Mouse (Mus musculus) brain, embryonic 14.5 days (tissue): ENCODE data around the gene Wdr20. TPM values are rescaled to one million over a fixed set of nuclear protein-coding genes. Genes with fewer than 3 reads are reported as not detected.
A peak's percentile ranks its signal among the peaks of the same experiment; 100 is the strongest.

Experiments used
- DNase-seq: peaks from one replicate; pipeline ENCODE4 v3.0.0-alpha.2; 2011; ENCODE audit warnings: low read depth
- CTCF ChIP-seq: fragments of 200-500 bp; IDR thresholded peaks from 2 replicates; pipeline ENCODE4 v1.5.1; 2012; ENCODE audit warnings: inconsistent platforms, mild to moderate bottlenecking, moderate library complexity, borderline replicate concordance; ENCODE audit not compliant: insufficient read depth, insufficient read length; ENCODE audit errors: extremely low read depth
- POLR2A ChIP-seq: fragments of 200-500 bp; IDR thresholded peaks from 2 replicates; pipeline ENCODE4 v1.6.1; 2012; ENCODE audit warnings: mild to moderate bottlenecking, inconsistent platforms, borderline replicate concordance; ENCODE audit not compliant: poor library complexity, insufficient read depth, insufficient read length, severe bottlenecking; ENCODE audit errors: extremely low read depth
- polyA plus RNA-seq: library from polyadenylated mRNA; depleted of rRNA; stranded (reverse); fragments of >200 nt; gene quantifications from 2 replicates; pipeline ENCODE4 v1.2.3, GENCODE M21; 2012; rRNA removed

Gene Wdr20
- polyA plus RNA-seq, 1 experiment, result 28.6 TPM

DNA sequence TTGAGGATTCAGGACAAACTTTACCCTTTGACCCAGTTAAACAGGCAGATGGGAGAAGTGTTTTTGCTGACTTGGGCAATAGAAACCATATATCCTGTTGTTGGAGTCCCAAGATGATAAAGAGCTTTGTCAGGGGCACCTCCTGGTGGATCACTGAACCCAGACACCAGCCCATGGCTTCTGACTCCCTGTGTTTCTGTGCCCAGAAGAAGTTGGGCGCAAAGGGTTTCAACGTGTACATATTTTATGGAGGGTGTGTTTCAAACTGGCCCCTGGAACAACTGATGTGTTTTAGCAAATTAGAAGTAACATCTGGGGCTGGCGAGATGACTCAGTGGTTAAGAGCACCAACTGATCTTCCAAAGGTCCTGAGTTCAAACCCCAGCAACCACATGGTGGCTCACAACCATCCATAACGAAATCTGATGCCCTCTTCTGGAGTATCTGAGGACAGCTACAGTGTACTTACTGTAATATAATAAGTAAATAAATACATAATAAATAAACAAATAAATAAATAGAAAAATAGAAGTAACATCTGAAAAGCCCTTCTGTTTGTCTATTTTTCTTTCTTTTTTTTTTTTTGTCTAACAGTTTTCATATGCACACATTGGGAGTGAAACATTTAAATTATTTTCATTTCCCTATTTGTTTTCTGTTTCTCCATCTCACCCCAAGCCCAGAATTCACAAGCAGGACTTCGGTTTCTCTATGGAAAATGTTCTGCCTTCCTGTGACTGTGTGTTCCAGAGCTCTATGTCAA lies 104.2 kb downstream of the Wdr20 start:
- no peak for TF ChIP-seq POLR2A
- no peak for TF ChIP-seq CTCF
- DNase-seq, result no peak

DNA sequence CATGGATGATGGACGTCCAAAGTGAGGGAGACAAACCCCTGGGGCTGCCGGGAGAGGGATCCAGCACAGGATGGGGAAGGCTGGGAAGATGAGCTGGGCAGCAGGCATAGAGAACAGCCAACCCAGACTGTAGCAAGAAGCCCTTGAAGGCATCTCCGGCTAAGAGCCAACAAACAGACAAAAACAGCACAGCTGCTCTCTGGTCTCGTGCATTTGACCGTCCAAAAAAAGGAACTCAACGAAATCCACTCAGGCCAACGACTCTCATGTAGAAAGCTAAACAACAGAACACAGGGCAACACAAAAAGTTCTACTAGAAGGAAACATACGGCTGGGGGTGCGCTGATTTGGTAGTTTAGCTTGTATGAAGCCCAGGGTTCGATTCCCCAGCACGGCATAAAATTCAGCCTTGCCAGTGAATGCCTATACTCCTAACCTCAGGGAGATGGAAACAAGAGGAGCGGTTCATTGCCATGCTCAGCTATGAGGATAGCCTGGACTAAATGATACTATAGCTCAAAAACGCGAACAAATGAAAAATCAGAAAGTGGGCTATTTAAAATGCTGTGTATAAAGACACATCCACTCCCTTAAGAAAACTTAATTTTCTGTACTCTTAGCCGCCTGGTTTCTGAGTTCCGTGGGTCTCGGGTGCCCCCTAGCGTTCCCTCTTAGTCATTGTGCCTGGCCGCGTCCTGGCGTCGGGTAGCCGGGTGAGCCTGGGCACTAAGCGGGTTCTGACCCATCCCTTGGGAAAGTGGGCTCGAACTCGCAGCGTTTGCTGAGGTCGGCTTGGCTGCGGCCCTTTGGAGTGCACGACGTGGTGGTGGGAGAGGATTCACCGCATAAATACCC lies 105.7 kb downstream of the Wdr20 start:
- TF ChIP-seq POLR2A, result no peak
- TF ChIP-seq CTCF, result peak; percentile 96
- DNase-seq, result peak; percentile 86

DNA sequence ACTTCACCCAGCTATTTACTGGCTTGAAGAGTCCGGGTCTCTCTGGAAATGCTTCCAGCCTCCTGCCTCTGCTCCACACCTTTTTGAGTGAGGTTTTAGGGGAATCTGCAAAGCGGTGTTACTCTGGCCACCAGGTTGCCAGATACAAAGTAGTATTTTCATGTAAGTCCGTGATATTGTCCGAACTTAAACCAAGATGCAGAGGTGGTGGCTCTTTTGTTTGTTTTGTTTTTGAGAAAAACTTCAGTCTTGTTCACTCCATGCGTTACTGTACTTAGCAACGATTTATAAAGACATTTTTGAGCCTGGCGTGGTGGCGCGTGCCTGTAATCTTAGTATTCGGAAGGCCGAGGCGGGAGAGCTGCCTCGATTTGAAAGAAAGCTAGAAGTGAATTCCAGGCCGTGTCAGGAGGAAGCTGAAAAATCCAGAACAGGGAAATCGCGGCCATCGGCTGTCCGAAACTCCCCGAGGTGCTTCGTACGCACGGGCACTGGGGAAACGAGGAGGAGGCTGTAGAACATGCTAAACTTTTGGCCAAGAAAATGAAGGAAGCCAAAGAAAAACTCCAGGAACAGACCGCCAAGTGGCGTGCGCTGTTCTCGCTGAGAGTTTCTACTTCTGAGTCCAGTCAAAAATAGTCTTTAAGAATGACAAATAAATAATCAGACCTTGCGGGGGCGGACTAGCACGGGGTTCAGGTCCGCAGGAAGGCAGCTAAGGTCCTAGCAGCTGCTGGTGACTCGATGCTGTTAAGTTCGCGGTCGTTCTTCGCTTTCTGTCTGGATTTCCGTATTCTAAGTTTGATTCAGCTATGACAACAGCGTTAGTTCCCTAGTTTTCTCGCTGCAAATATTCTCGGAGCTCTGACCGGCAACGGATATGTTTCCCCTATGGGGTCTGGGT lies 106.7 kb downstream of the Wdr20 start:
- TF ChIP-seq CTCF, result no peak
- TF ChIP-seq POLR2A, result no peak
- no peak for DNase-seq

DNA sequence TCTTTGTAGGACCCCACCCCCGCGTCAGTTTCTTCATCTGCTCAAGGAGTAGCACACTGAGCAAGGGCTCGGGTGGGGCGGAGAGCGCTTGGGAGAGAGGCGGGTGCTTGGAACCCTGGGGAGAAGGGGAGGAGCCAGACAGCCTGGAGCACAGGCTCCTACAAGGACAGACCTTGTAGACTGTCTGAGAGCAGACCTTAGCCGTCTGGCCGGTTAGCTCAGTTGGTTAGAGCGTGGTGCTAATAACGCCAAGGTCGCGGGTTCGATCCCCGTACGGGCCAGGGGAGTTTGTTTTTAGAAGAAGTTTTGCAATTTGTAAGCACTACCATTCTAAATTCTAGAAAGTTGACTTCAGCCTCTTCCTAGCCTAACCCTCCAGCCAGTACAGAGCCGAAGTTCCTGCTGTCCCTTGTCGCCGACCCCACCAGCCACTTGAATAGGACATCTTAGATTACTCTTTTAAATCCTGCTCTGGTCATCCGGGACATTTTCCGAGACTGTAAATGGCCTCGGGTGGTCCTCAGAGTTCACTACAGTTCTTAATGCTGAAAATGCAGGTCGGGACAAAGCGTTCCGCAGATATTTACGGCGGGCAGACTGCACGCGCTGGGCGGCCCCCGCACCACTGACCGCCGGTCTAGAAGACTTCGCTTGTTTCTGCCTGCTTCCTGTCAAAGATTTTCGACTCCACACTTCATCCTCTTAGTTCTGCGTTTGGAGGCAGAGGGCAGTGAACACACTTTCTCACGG lies 107.6 kb downstream of the Wdr20 start:
- TF ChIP-seq POLR2A (no peak), CTCF (no peak)
- peak; percentile 91 for DNase-seq

DNA sequence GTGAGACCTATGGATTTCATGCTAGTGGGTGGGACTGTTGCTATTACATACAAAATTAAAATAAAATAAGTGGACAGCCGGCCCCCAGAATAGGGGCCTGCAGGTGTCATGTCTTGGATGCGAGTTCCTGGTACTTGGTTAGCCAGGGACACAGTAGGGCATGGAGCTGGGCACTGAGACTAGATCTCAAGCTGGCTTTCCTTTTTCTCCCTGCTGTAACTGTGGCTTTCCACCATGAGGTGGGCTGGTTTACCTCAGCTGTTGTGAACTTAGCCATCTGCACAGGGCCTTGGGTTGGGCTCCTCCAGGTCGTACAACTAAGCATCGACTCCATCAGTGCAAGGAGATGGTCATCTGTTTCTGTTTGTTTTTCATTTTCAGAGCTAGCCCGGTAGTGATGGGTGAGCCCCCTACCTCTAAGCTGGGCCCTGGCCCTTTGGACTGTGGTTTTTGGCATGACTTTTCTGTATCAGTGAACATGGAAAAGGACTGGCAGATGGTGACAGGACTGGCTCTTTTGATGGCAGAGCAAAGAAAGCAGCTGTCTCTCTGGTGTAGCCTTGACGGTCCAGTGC lies 108.5 kb downstream of the Wdr20 start:
- TF ChIP-seq CTCF, result no peak
- no peak for TF ChIP-seq POLR2A

DNA sequence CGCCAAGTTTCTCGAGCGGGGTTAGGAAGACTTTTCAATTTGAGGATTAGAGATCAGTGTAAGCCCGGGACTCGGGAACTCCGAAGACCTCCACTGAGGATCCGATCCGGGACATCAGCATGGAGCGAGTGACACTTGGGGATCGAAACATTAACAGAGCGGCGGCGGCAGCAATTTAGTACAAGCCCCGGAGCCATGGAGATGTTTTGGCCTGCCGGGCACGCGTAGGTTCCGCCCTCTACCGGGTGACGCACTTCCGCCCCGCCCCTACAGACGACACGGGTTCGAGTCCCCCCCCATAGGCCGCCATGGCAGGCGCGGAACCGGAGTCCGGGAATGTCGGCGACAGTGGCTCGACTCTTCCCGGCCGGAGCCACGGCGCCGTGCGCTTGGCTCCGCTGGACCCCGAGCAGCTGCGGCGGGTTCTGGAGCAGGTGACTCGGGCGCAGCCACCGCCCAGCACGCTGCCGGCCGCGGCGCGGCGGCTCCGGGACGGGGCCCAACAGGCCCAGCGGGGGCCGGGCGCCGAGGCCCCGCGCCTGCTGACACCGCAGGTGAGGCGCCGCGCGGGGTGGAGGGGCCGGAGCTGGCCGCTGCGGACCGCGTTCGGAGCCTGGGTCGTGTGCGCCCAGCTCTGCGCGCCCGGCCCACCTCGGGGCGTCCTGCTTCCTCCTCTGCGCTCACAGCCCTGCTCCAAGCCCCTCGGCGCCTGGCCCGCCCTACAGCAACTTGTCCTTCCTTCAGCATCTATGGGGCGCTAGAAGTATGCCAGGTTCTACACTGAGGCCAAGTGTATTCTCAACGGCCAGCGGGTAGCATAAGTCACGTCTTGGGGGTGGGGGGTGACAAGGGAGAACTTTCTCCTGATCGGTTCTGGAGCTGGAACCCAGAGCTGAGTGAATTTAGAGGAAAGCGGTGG lies 112.5 kb downstream of the Wdr20 start, which contains the start of gene Zfp839:
Zfp839 (plus strand) TSS at position 244 of the 919 bp plus-strand sequence.
- peak; percentile 86 for DNase-seq
- no peak for TF ChIP-seq CTCF
- no peak; the same call in 1 of the 2 replicates for TF ChIP-seq POLR2A

More for the DNA sequence above, 108.5 kb downstream of the Wdr20 start:
- no peak for DNase-seq

DNA sequence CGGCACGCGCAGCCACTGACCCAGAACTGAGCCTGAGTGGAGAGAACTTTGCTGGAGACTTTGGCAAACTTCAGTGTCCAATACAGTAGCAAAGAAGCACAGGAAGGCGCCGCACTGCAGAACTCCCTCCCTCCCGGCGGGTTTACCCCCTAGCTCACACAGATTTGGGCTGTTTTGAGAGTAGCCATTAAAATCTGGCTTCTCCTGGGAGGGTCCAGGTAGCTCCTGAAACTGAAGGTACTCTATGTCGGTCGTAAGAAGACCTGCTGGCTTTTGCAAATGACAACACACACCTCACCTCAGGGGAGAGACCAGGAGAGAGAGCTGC lies 113.1 kb downstream of the Wdr20 start:
- TF ChIP-seq POLR2A, result no peak
- no peak for DNase-seq

DNA sequence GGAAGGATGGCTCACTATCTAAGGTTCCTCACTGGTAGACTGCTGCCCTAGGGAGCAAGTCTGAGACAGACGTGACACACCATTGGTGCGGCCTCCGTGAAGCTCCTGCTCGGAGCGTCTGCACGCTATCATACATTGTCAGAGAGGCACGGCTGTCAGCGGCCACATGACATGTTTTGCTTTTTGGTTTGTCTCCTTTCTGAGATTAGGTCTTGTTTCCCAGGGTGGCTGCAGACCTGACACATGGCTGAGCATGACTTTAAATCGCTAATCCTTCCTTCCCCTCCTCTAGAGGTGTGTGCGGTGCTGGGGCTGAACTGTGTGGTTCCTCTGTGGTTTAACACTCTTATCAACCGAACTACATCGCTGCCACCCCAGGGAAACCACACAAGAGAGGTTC lies 113.7 kb downstream of the Wdr20 start:
- TF ChIP-seq POLR2A, result no peak
- no peak for TF ChIP-seq CTCF
- DNase-seq, result no peak

DNA sequence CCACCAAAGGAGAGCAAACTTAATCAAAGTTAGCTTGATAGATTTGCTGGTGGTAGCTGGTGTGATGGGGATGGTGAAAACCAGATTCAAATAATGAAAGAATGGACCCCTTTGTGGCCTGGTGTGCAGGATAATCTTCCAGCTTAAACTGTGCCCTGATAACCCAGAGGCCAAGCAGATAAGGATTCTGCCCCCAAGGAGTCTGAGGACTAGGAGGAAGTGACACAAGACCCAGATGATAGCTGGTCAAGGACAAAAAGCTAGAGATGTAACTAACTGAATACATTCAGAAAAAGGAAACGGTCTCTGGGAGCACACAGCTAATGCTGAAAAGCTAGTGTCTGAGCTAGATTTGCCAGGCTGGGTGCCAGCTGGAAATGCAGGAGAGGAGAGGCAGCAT lies 114.2 kb downstream of the Wdr20 start:
- DNase-seq, result no peak
- TF ChIP-seq CTCF, result no peak
- no peak for TF ChIP-seq POLR2A

Other genes starting within 250 kb of the Wdr20 start
- gene Dync1h1, start 136.5 kb upstream of the Wdr20 start, polyA plus RNA-seq, result 300 and 496 TPM in 2 replicates
- not detected in 2 replicates for gene 1700001K19Rik, start 55.3 kb upstream of the Wdr20 start, polyA plus RNA-seq
- 436 and 488 TPM in 2 replicates for gene Hsp90aa1, start 35.2 kb upstream of the Wdr20 start, polyA plus RNA-seq
- gene Mok, start 103.0 kb downstream of the Wdr20 start, polyA plus RNA-seq, result 11.1 and 12.1 TPM in 2 replicates
- gene Zfp839, start 112.3 kb downstream of the Wdr20 start, polyA plus RNA-seq, result 3.7 and 4.1 TPM in 2 replicates
- 70.0 and 78.0 TPM in 2 replicates for gene Cinp, start 151.2 kb downstream of the Wdr20 start, polyA plus RNA-seq
- 16.5 and 18.3 TPM in 2 replicates for gene Tecpr2, start 151.3 kb downstream of the Wdr20 start, polyA plus RNA-seq
- gene Ankrd9, start 241.1 kb downstream of the Wdr20 start, polyA plus RNA-seq, result 8.5 and 12.1 TPM in 2 replicates